Mouse (Mus musculus) embryonic facial prominence, embryonic 15.5 days (tissue): Measurements from ENCODE around the gene Serpina12. TPM values are rescaled to one million over a fixed set of nuclear protein-coding genes. Genes with fewer than 3 reads are reported as not detected.

Source experiments
- ATAC-seq: fragments of 200-750 bp; cut with Nextera tagmentation; 2 replicates; pipeline ENCODE4 v1.8.0; 2017; ENCODE audit warnings: low read depth, moderate TSS enrichment; ENCODE audit not compliant: insufficient number of reproducible peaks, low FRiP score, low TSS enrichment
- H3K27ac ChIP-seq: fragments of 300-500 bp; sonication (generic); replicated peaks from 2 replicates; pipeline ENCODE4 v1.5.1; 2015; ENCODE audit warnings: mild to moderate bottlenecking, inconsistent platforms
- H3K27me3 ChIP-seq: fragments of 300-500 bp; sonication (generic); 2 replicates; pipeline ENCODE4 v1.6.1; 2015; ENCODE audit warnings: inconsistent platforms
- H3K36me3 ChIP-seq: fragments of 300-500 bp; sonication (generic); 2 replicates; pipeline ENCODE4 v1.6.1; 2015; ENCODE audit warnings: mild to moderate bottlenecking, inconsistent platforms
- H3K4me1 ChIP-seq: fragments of 300-500 bp; sonication (generic); 2 replicates; pipeline ENCODE4 v1.6.1; 2015; ENCODE audit warnings: inconsistent platforms
- H3K4me2 ChIP-seq: fragments of 300-500 bp; sonication (generic); replicated peaks from 2 replicates; pipeline ENCODE4 v1.6.1; 2015; ENCODE audit warnings: mild to moderate bottlenecking, inconsistent platforms
- H3K4me3 ChIP-seq: fragments of 300-500 bp; sonication (generic); replicated peaks from 2 replicates; pipeline ENCODE4 v1.5.1; 2015; ENCODE audit warnings: mild to moderate bottlenecking, inconsistent platforms
- H3K9ac ChIP-seq: fragments of 300-500 bp; sonication (generic); 2 replicates; pipeline ENCODE4 v1.6.1; 2015; ENCODE audit warnings: inconsistent platforms
- H3K9me3 ChIP-seq: fragments of 300-500 bp; sonication (generic); replicated peaks from 2 replicates; pipeline ENCODE4 v1.6.1; 2016; ENCODE audit warnings: inconsistent platforms
- WGBS: fragments of 180-500 bp; shearing (Covaris S2); methylation state at CpG from one replicate; pipeline ENCODE4 v1.1.7; 2015; 5-methylcytosine and 5-hydroxymethylcytosine counted together
- polyA plus RNA-seq: library from polyadenylated mRNA; unstranded; fragments of >200 nt; fragmentation: Nextera tagmentation; extraction: Ambion mirVana; gene quantifications from 2 replicates; pipeline ENCODE4 v1.2.1, GENCODE M21; 2015

Gene Serpina12
- polyA plus RNA-seq, 1 experiment from 2014 or later, result 0.16 TPM

- no peak overlapping the region for H3K27ac ChIP-seq
- WGBS, result 80% methylated on average over 7 of the region's 7 CpGs
- H3K27me3 ChIP-seq, result no peaks in the 10 kb centered on the region
- no peak overlapping the region for H3K4me3 ChIP-seq
- no peaks in the 10 kb centered on the region for H3K4me1 ChIP-seq
- no peak overlapping the region for H3K9ac ChIP-seq
- H3K4me2 ChIP-seq, result no peak overlapping the region
- no peaks in the 10 kb centered on the region for H3K36me3 ChIP-seq
- H3K9me3 ChIP-seq, result no peaks in the 10 kb centered on the region
- ATAC-seq, result no peak
Observed at GRCm38 (mm10) chr12:104057531-104057930, 13.3 kb upstream of the Serpina12 start.

- no peaks in the 10 kb centered on the region for H3K4me1 ChIP-seq
- H3K36me3 ChIP-seq, result no peaks in the 10 kb centered on the region
- H3K4me2 ChIP-seq, result no peak overlapping the region
- no peak for ATAC-seq
- H3K4me3 ChIP-seq, result no peak overlapping the region
- H3K9me3 ChIP-seq, result no peaks in the 10 kb centered on the region
- no peak overlapping the region for H3K27ac ChIP-seq
- WGBS, result 49% methylated on average over 4 of the region's 4 CpGs
- H3K27me3 ChIP-seq, result no peaks in the 10 kb centered on the region
- no peak overlapping the region for H3K9ac ChIP-seq
Observed at GRCm38 (mm10) chr12:104057050-104057449, 12.8 kb upstream of the Serpina12 start.

DNA sequence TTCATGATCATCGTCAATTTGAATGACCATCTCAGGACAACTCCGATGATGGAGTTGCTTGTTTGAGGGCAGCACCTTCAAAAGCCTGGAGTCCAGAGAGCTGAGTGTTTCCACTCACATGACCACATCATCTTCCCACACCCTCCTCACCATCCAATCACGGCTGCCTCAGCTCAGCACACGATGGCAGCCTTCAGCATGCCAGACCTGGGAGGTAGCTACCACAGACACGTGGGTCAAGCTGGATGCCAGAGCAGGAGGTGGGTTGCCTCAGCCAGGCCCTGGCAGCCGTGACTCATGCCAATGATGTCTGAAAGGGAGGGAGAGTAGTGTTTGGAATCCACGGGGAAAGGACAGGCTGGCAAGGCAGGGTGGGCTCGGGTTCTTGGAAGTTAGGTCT is 11.5 kb upstream of the Serpina12 start:
- Histone ChIP-seq H3K9me3 (no peaks in the 10 kb centered on the region), H3K4me3 (no peak overlapping the region), H3K27me3 (no peaks in the 10 kb centered on the region), H3K36me3 (no peaks in the 10 kb centered on the region), H3K27ac (no peak overlapping the region), H3K9ac (no peak overlapping the region), H3K4me1 (no peaks in the 10 kb centered on the region), H3K4me2 (no peak overlapping the region)
- 76% methylated on average over 8 of the region's 8 CpGs for WGBS
- no peak for ATAC-seq

DNA sequence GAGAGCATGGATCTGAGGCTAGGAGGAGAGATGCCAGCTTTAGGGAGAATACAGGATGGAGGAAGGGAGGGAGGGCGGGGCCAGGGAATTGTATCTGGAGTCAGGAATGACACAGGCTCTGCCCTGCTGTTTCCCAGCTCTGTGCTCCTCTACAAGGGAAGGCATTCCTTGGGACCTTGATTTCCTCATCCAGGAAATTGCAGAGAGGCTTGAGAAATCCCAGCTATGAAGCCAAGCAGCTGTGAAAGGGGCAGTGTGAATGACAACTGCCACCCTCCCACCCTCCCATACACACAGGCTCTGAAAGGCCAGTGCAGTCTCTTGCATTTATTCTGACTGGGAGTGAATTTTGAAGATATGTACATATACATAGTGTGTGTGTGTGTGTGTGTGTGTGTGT is 9.8 kb upstream of the Serpina12 start:
- Histone ChIP-seq H3K36me3 (no peaks in the 10 kb centered on the region), H3K27ac (no peak overlapping the region), H3K4me3 (no peak overlapping the region), H3K4me1 (no peaks in the 10 kb centered on the region), H3K4me2 (no peak overlapping the region), H3K27me3 (no peaks in the 10 kb centered on the region), H3K9ac (no peak overlapping the region), H3K9me3 (no peaks in the 10 kb centered on the region)
- no peak for ATAC-seq
- WGBS, result 54% methylated on average over 1 of the region's 1 CpGs

GRCm38 (mm10) chr12:104045713-104046112 is 1.5 kb upstream of the Serpina12 start:
- no peak overlapping the region for H3K4me3 ChIP-seq
- H3K27me3 ChIP-seq, result no peaks in the 10 kb centered on the region
- no peak overlapping the region for H3K9ac ChIP-seq
- no peaks in the 10 kb centered on the region for H3K36me3 ChIP-seq
- H3K9me3 ChIP-seq, result no peaks in the 10 kb centered on the region
- 80% methylated on average over 8 of the region's 8 CpGs for WGBS
- H3K27ac ChIP-seq, result no peak overlapping the region
- no peak overlapping the region for H3K4me2 ChIP-seq
- ATAC-seq, result no peak
- H3K4me1 ChIP-seq, result no peaks in the 10 kb centered on the region

DNA sequence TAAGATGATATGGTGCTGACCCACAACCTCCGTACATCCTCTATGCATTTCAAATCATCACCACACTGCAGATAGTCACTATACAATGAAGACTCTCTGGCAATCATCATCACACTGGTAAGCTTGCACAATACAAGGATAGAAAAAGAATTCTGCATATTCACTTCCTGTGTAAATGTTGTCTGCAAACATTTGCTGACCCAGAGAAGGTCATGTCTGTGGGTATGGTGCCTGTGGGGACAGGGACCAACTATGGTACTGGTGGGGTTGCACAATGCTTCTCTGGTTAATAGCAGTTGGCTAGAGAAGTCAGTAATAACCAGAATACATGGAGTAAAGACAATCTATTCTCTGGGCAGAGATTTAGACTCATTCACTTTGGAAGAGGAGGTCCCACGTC is 1.5 kb downstream of the Serpina12 start:
- no peak overlapping the region for H3K27ac ChIP-seq
- H3K9ac ChIP-seq, result no peak overlapping the region
- WGBS, result 90% methylated on average over 2 of the region's 2 CpGs
- H3K27me3 ChIP-seq, result no peaks in the 10 kb centered on the region
- no peaks in the 10 kb centered on the region for H3K36me3 ChIP-seq
- H3K9me3 ChIP-seq, result no peaks in the 10 kb centered on the region
- no peaks in the 10 kb centered on the region for H3K4me1 ChIP-seq
- no peak overlapping the region for H3K4me2 ChIP-seq
- no peak for ATAC-seq
- H3K4me3 ChIP-seq, result no peak overlapping the region

DNA sequence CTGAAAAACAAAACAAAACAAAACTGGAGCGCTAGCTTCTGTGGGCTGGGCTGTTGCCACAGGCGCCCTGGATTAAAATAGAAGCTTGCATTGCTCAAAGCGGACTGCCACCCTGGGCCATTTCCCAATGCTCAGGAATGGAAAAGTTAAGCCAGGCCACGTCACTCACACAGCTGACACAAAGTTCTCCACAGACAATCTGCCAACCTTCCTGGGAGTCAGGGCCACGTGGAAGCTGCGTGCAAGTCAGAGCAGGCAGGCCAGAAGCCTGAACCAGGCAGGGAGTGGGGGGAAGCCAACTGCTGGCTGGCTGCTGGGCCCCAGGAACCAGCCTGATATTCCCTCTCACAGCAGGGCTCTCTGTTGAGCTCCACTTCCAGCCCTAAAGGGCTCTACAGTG is 2.8 kb downstream of the Serpina12 start:
- no peak for ATAC-seq
- WGBS, result 51% methylated on average over 6 of the region's 6 CpGs
- no peaks in the 10 kb centered on the region for H3K4me1 ChIP-seq
- no peaks in the 10 kb centered on the region for H3K36me3 ChIP-seq
- H3K27me3 ChIP-seq, result no peaks in the 10 kb centered on the region
- H3K27ac ChIP-seq, result no peak overlapping the region
- no peak overlapping the region for H3K4me3 ChIP-seq
- H3K9me3 ChIP-seq, result no peaks in the 10 kb centered on the region
- H3K9ac ChIP-seq, result no peak overlapping the region
- H3K4me2 ChIP-seq, result no peak overlapping the region

DNA sequence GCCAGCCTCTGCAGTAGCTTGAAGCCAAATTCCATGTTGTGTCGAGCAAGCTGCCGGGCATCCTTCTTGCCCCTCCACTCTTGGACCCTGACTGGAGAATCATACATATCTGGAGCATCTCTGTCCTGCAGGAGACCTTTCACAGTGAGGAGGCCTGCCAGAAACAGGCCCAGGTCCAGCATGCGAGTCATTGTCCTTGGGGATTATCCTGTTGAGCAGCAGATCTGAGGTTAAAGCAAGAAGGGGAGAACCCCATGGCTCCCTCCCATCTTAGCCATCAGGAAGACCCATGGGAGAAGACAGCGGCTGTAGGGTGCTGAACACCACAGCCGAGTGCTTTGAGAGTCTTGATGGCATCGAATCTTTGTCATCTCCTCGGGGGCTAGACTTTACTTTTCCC is 6.1 kb downstream of the Serpina12 start:
- no peaks in the 10 kb centered on the region for H3K9me3 ChIP-seq
- H3K27me3 ChIP-seq, result no peaks in the 10 kb centered on the region
- no peak overlapping the region for H3K9ac ChIP-seq
- ATAC-seq, result no peak
- no peak overlapping the region for H3K27ac ChIP-seq
- 86% methylated on average over 7 of the region's 7 CpGs for WGBS
- H3K36me3 ChIP-seq, result no peaks in the 10 kb centered on the region
- no peak overlapping the region for H3K4me3 ChIP-seq
- no peaks in the 10 kb centered on the region for H3K4me1 ChIP-seq
- no peak overlapping the region for H3K4me2 ChIP-seq

- H3K27ac ChIP-seq, result no peak overlapping the region
- H3K4me2 ChIP-seq, result no peak overlapping the region
- no peaks in the 10 kb centered on the region for H3K9me3 ChIP-seq
- ATAC-seq, result no peak
- H3K4me1 ChIP-seq, result no peaks in the 10 kb centered on the region
- WGBS, result 86% methylated on average over 1 of the region's 1 CpGs
- H3K36me3 ChIP-seq, result no peaks in the 10 kb centered on the region
- H3K27me3 ChIP-seq, result no peaks in the 10 kb centered on the region
- H3K9ac ChIP-seq, result no peak overlapping the region
- no peak overlapping the region for H3K4me3 ChIP-seq
Observed at GRCm38 (mm10) chr12:104033752-104034151, 10.5 kb downstream of the Serpina12 start.

DNA sequence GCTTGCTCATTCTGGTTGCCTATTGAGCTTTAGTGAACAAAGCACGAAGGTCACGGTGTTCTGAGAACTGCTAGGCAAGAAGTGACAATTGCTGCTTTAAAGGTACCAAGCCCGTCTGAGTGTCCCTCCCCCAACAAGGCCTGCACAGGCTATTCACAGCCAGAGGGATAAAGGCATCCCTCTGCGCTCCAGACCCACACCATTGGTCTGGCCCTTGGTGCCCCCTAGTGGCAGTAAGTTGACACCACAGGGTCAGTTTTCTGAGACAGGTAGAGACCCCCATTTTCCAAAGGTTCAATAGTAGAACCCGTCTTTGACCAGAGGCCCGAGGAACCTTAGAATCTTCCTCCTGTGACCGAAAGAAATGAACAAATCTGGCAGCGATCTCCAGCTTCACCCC is 14.3 kb downstream of the Serpina12 start:
- no peaks in the 10 kb centered on the region for H3K27me3 ChIP-seq
- H3K36me3 ChIP-seq, result no peaks in the 10 kb centered on the region
- H3K4me3 ChIP-seq, result no peak overlapping the region
- no peak overlapping the region for H3K27ac ChIP-seq
- 46% methylated on average over 8 of the region's 8 CpGs for WGBS
- no peaks in the 10 kb centered on the region for H3K9me3 ChIP-seq
- no peak overlapping the region for H3K9ac ChIP-seq
- H3K4me1 ChIP-seq, result no peaks in the 10 kb centered on the region
- ATAC-seq, result no peak; the same call in 1 of the 2 replicates
- no peak overlapping the region for H3K4me2 ChIP-seq

GRCm38 (mm10) chr12:104015280-104015679 is 29.0 kb downstream of the Serpina12 start:
- Histone ChIP-seq H3K4me1 (no peaks in the 10 kb centered on the region), H3K27me3 (no peaks in the 10 kb centered on the region), H3K36me3 (no peaks in the 10 kb centered on the region), H3K27ac (no peak overlapping the region), H3K9ac (no peak overlapping the region), H3K9me3 (no peaks in the 10 kb centered on the region), H3K4me3 (no peak overlapping the region), H3K4me2 (no peak overlapping the region)
- WGBS, result 80% methylated on average over 3 of the region's 3 CpGs
- no peak for ATAC-seq

GRCm38 (mm10) chr12:104013620-104014019 is 30.6 kb downstream of the Serpina12 start, which contains the start of gene Serpina9:
TSS of gene Serpina9 (minus strand) at chr12:104013755.
- Histone ChIP-seq H3K36me3 (no peaks in the 10 kb centered on the region), H3K27me3 (no peaks in the 10 kb centered on the region), H3K4me3 (no peak within 1 kb of the TSS), H3K9me3 (no peaks in the 10 kb centered on the region), H3K4me1 (no peaks in the 10 kb centered on the region), H3K27ac (no peak within 1 kb of the TSS), H3K9ac (no peak within 1 kb of the TSS), H3K4me2 (no peak within 1 kb of the TSS)
- ATAC-seq, result no peak
- 68% methylated on average over 6 of the region's 6 CpGs for WGBS
